Mouse (Mus musculus) gastrocnemius, adult 2 months (tissue): ENCODE results near the gene Dhrs2. TPM values are rescaled to one million over a fixed set of nuclear protein-coding genes. Genes with fewer than 3 reads are reported as not detected.

Experiments
- DNase-seq: peaks from one replicate; pipeline ENCODE4 v3.0.0; 2022
- H3K27ac ChIP-seq: fragments of 200-600 bp; 2 replicates; pipeline ENCODE4 v1.8.1; 2022; ENCODE audit warnings: mild to moderate bottlenecking
- H3K4me3 ChIP-seq: fragments of 200-600 bp; 2 replicates; pipeline ENCODE4 v1.8.1; 2022; ENCODE audit warnings: mild to moderate bottlenecking, moderate library complexity
- CTCF ChIP-seq: fragments of 200-600 bp; IDR thresholded peaks from 2 replicates; pipeline ENCODE4 v1.8.1; 2022; ENCODE audit warnings: antibody characterized with exemption, mild to moderate bottlenecking, moderate library complexity
- intact Hi-C: fragments of 180-260 bp; cut with DNase I; formaldehyde crosslinking; loops from one replicate; pipeline ENCODE4 v1.15.1; 2025
- total RNA-seq, 2 experiments: library from RNA; stranded (reverse); gene quantifications; 2 replicates each; pipeline ENCODE4 v1.2.3; 2021

Gene Dhrs2
- total RNA-seq, 2 experiments from 2014 or later: not detected

- intact Hi-C loops: no loop called here
- no peak for TF ChIP-seq CTCF
- DNase-seq: no peak
These were observed 53.0 kb downstream of the Dhrs2 start for GRCm38 (mm10) chr14:55274810-55275209.

DNA sequence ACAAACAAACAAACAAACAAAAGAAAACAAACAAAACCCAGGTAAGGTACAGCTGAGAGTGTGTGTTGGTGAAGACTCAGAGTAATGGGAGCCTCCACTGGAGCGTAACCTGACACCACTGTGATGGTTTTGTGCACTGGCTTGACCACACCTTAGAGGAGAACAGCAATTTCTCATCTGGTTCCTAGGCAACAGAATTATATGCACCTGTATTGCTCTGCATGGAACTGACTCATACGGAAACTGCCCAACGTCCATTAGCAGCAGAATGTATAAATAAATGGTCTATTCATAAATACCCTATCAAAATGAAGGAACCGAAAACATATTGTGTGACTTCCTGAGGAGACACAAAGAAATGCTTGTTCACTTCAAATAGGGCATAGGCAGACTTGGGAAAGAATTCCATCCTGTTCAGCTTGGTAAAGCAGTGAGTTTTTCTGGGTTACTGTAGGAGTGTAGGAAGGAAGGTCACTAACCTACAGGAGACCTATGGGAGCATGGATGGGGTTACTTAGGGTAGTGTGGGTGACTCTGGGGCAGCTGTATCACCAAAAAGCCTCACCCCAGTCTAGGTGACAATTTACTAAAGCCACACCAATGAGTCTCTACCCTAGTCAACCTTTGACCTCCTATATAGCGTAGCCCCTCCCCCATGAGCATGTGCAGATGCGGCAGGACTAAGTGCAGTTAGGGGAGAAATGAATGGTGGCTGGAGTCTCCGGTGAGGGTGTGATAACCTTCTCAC, 57.7 kb downstream of the Dhrs2 start:
- TF ChIP-seq CTCF: no peak
- no peak for DNase-seq
- Histone ChIP-seq H3K4me3 (no peak overlapping the region), H3K27ac (no peak overlapping the region)
- intact Hi-C loops: no loop called here

More at GRCm38 (mm10) chr14:55274810-55275209, 53.0 kb downstream of the Dhrs2 start:
- Histone ChIP-seq H3K27ac (no peak overlapping the region), H3K4me3 (no peak overlapping the region)

Other genes with a start within 250 kb of the Dhrs2 start
- gene Gm17428, start 245.1 kb upstream of the Dhrs2 start, total RNA-seq: not detected
- 1,000 to 10,000 TPM in 1 of 2 experiments, 100 to 1,000 TPM in 1; 520 to 1,662 TPM for gene Myh7, start 227.4 kb upstream of the Dhrs2 start, total RNA-seq
- 10 to 100 TPM; 18.1 to 19.9 TPM for gene Ngdn, start 206.6 kb upstream of the Dhrs2 start, total RNA-seq
- 1 to 10 TPM; 5.1 to 6.0 TPM for gene Zfhx2, start 129.7 kb upstream of the Dhrs2 start, total RNA-seq
- 10 to 100 TPM; 12.6 to 14.3 TPM for gene Thtpa, start 127.2 kb upstream of the Dhrs2 start, total RNA-seq
- 1 to 10 TPM; 5.3 to 6.0 TPM for gene Ap1g2, start 115.4 kb upstream of the Dhrs2 start, total RNA-seq
- under 1 TPM in 1 of 2 experiments, not detected in 1; 0.08 TPM for gene Jph4, start 105.1 kb upstream of the Dhrs2 start, total RNA-seq